Mouse (Mus musculus): ENCODE measurements around the gene Gna14. TPM values are rescaled to one million over a fixed set of nuclear protein-coding genes. Genes with fewer than 3 reads are reported as not detected.

Gene Gna14
- total and polyA plus RNA-seq, 3 experiments: not detected

GRCm38 (mm10) chr19:16478186-16478607 is 42.6 kb downstream of the Gna14 start:
- Histone ChIP-seq H3K27me3 (ENCODE audit: control insufficient read depth in 1 of 2, insufficient read depth in 2 of 2, low read length in 2 of 2) (no peaks in the 10 kb centered on the region), H3K9me3 (replicated peaks; ENCODE audit: insufficient read depth, low read length) (no peaks in the 10 kb centered on the region), H3K79me2 (ENCODE audit: control insufficient read depth, insufficient read depth, low read length, poor library complexity) (peaks cover 2% of the 10 kb centered on the region; the same call in 1 of the 2 replicates), H3K36me3 (ENCODE audit: control insufficient read depth in 1 of 2, insufficient read depth in 2 of 2, low read length in 2 of 2) (peaks cover 0 to 62% of the 10 kb centered on the region in 2 experiments; a peak in 2 of 4 replicates), H3K27ac (ENCODE audit: control insufficient read depth, low read depth, low read length) (peak overlapping the region; percentile 100), H3K4me3 (ENCODE audit: control insufficient read depth in 1 of 2, insufficient read depth in 1 of 2, low read depth in 2 of 2, low read length in 2 of 2) (peak overlapping the region; percentile 40 to 63), H3K4me1 (ENCODE audit: control insufficient read depth in 1 of 2, insufficient read depth in 2 of 2, low read length in 2 of 2) (peaks cover 32 to 59% of the 10 kb centered on the region in 2 experiments), H3K9ac (ENCODE audit: control insufficient read depth, low read depth, low read length, poor library complexity, severe bottlenecking) (peak overlapping the region; percentile 87)
- TF ChIP-seq MYB (IDR thresholded peaks at IDR 0.05; ENCODE audit: low read depth, low read length) (peak; percentile 98), MXI1 (IDR thresholded peaks at IDR 0.05; ENCODE audit: low read depth, low read length) (peak; percentile 60), ZNF384 (IDR thresholded peaks at IDR 0.05; ENCODE audit: low read depth, low read length) (no peak), MAFK (IDR thresholded peaks at IDR 0.05; ENCODE audit: borderline replicate concordance, low read depth, low read length) (peak; percentile 46; the same call in 1 of the 2 replicates), UBTF (IDR thresholded peaks at IDR 0.05; ENCODE audit: borderline replicate concordance, insufficient read depth, low read depth, low read length) (no peak), JUND (IDR thresholded peaks at IDR 0.05; ENCODE audit: low read depth, low read length) (peak; percentile 87; the same call in 1 of the 2 replicates), GATA1 (IDR thresholded peaks at IDR 0.05; ENCODE audit: low read depth, low read length) (peak; percentile 98), ZC3H11A (IDR thresholded peaks at IDR 0.05; ENCODE audit: low read depth, low read length) (no peak), POLR2A (IDR thresholded peaks at IDR 0.05; ENCODE audit: control insufficient read depth in 1 of 2, insufficient read depth in 1 of 2, low read depth in 1 of 2, low read length in 2 of 2, poor library complexity in 1 of 2) (peak in 1 of 2 experiments; percentile 59; a peak in 2 of 4 replicates), USF1 (IDR thresholded peaks at IDR 0.05; ENCODE audit: low read depth, low read length) (no peak), ZKSCAN1 (IDR thresholded peaks at IDR 0.05; ENCODE audit: low read depth, low read length) (no peak), RAD21 (IDR thresholded peaks at IDR 0.05; ENCODE audit: low read depth, low read length) (no peak), ETS1 (IDR thresholded peaks at IDR 0.05; ENCODE audit: low read depth, low read length) (peak; percentile 97), CTCF (IDR thresholded peaks at IDR 0.05 in 2 of 3, conservative IDR thresholded peaks at IDR 0.05 in 1 of 3; ENCODE audit: control insufficient read depth in 1 of 3, insufficient read depth in 1 of 3, low read depth in 2 of 3, low read length in 3 of 3, poor library complexity in 1 of 3, severe bottlenecking in 1 of 3) (no peak), ELF1 (IDR thresholded peaks at IDR 0.05; ENCODE audit: low read depth, low read length) (peak; percentile 61), SIN3A (IDR thresholded peaks at IDR 0.05; ENCODE audit: low read length) (peak; percentile 98), MAZ (IDR thresholded peaks at IDR 0.05; ENCODE audit: low read depth, low read length) (no peak), CHD2 (IDR thresholded peaks at IDR 0.05; ENCODE audit: low read length) (peak; percentile 53), GABPA (IDR thresholded peaks at IDR 0.05; ENCODE audit: low read depth, low read length) (no peak), NELFE (IDR thresholded peaks at IDR 0.05; ENCODE audit: low read depth, low read length) (peak; percentile 61), HCFC1 (IDR thresholded peaks at IDR 0.05; ENCODE audit: low read depth, low read length) (peak; percentile 45), ZMIZ1 (IDR thresholded peaks at IDR 0.05; ENCODE audit: low read depth, low read length) (peak; percentile 78), KAT2A (conservative IDR thresholded peaks at IDR 0.05; ENCODE audit: low read depth, low read length) (peak; percentile 16; the same call in 1 of the 2 replicates), EP300 (IDR thresholded peaks at IDR 0.05; ENCODE audit: low read depth in 1 of 2, low read length in 2 of 2) (peak; percentile 99 to 100), RCOR1 (IDR thresholded peaks at IDR 0.05; ENCODE audit: low read depth, low read length) (peak; percentile 93), POLR2AphosphoS2 (IDR thresholded peaks at IDR 0.05; ENCODE audit: low read length) (peak; percentile 38; the same call in 1 of the 2 replicates), TBP (IDR thresholded peaks at IDR 0.05; ENCODE audit: low read depth, low read length) (peak; percentile 88), TAL1 (IDR thresholded peaks at IDR 0.05; ENCODE audit: low read length) (peak; percentile 75), E2F4 (IDR thresholded peaks at IDR 0.05; ENCODE audit: borderline replicate concordance, low read depth, low read length) (no peak), MAX (IDR thresholded peaks at IDR 0.05; ENCODE audit: low read length) (peak; percentile 63; the same call in 1 of the 2 replicates), TCF12 (IDR thresholded peaks at IDR 0.05; ENCODE audit: low read depth, low read length) (peak; percentile 95)
- peak; percentile 93 for DNase-seq (ENCODE audit: low read depth, low spot score)
